Mouse (Mus musculus) small intestine, adult 2 months (tissue): ENCODE results near the gene Sema5a. TPM values are rescaled to one million over a fixed set of nuclear protein-coding genes. Genes with fewer than 3 reads are reported as not detected.

Source experiments
- H3K27ac ChIP-seq: fragments of 200-500 bp; 2 replicates; pipeline ENCODE4 v1.5.1; 2012; ENCODE audit warnings: low read depth, low read length, control low read depth, inconsistent platforms; ENCODE audit not compliant: insufficient read depth
- H3K27me3 ChIP-seq: fragments of 200-500 bp; 2 replicates; pipeline ENCODE4 v1.6.1; 2012; ENCODE audit warnings: mild to moderate bottlenecking, moderate library complexity, low read length, inconsistent platforms; ENCODE audit not compliant: control insufficient read depth, insufficient read depth
- H3K36me3 ChIP-seq: fragments of 200-500 bp; 2 replicates; pipeline ENCODE4 v1.6.1; 2012; ENCODE audit warnings: mild to moderate bottlenecking, low read length, control low read depth, inconsistent platforms; ENCODE audit not compliant: control insufficient read depth, insufficient read depth
- H3K4me1 ChIP-seq: fragments of 200-500 bp; 2 replicates; pipeline ENCODE4 v1.6.1; 2012; ENCODE audit warnings: low read length, inconsistent platforms, mixed read lengths; ENCODE audit not compliant: control insufficient read depth, insufficient read depth, insufficient read length
- H3K4me3 ChIP-seq: fragments of 200-500 bp; 2 replicates; pipeline ENCODE4 v1.5.1; 2012; ENCODE audit warnings: low read depth, mild to moderate bottlenecking, control low read depth, inconsistent platforms, low read length, moderate library complexity
- CTCF ChIP-seq: fragments of 200-500 bp; IDR thresholded peaks from 2 replicates; pipeline ENCODE4 v1.5.1; 2012; ENCODE audit warnings: low read depth, mild to moderate bottlenecking, control low read depth, inconsistent platforms, low read length, moderate library complexity, mixed read lengths; ENCODE audit not compliant: insufficient replicate concordance, insufficient read length; ENCODE audit errors: extremely low read depth
- POLR2A ChIP-seq: fragments of 200-500 bp; IDR thresholded peaks from 2 replicates; pipeline ENCODE4 v1.6.1; 2012; ENCODE audit warnings: low read depth, mild to moderate bottlenecking, control low read depth, inconsistent platforms, low read length, moderate library complexity
- WGBS: fragments of 180-500 bp; shearing (Covaris S2); methylation state at CpG from one replicate; pipeline ENCODE4 v1.1.7; 2018; 5-methylcytosine and 5-hydroxymethylcytosine counted together
- polyA plus RNA-seq: library from polyadenylated mRNA; depleted of rRNA; stranded (reverse); fragments of >200 nt; gene quantifications from 2 replicates; pipeline ENCODE4 v1.2.3, GENCODE M21; 2012

The Sema5a gene
- polyA plus RNA-seq, 1 experiment, result 18.7 TPM

GRCm38 (mm10) chr15:32542746-32543145, 298.1 kb downstream of the Sema5a start:
- WGBS, result 85% methylated on average over 1 of the region's 1 CpGs

GRCm38 (mm10) chr15:32543181-32543580, 298.6 kb downstream of the Sema5a start:
- 93% methylated on average over 3 of the region's 3 CpGs for WGBS
- no peaks in the 10 kb centered on the region for H3K27me3 ChIP-seq
- H3K36me3 ChIP-seq, result peaks cover 1% of the 10 kb centered on the region; the same call in 1 of the 2 replicates
- no peak overlapping the region for H3K4me3 ChIP-seq
- H3K4me1 ChIP-seq, result no peaks in the 10 kb centered on the region
- TF ChIP-seq CTCF (no peak), POLR2A (no peak)
- no peak overlapping the region for H3K27ac ChIP-seq

More at GRCm38 (mm10) chr15:32542746-32543145, 298.1 kb downstream of the Sema5a start:
- Histone ChIP-seq H3K27me3 (no peaks in the 10 kb centered on the region), H3K36me3 (peaks cover 1% of the 10 kb centered on the region; the same call in 1 of the 2 replicates), H3K4me3 (no peak overlapping the region), H3K4me1 (no peaks in the 10 kb centered on the region), H3K27ac (no peak overlapping the region)
- TF ChIP-seq CTCF (no peak), POLR2A (no peak)

- H3K4me3 ChIP-seq, result no peak overlapping the region
- TF ChIP-seq POLR2A (no peak), CTCF (no peak)
- no peaks in the 10 kb centered on the region for H3K4me1 ChIP-seq
- WGBS, result 70% methylated on average over 3 of the region's 3 CpGs
- H3K27me3 ChIP-seq, result no peaks in the 10 kb centered on the region
- no peaks in the 10 kb centered on the region for H3K36me3 ChIP-seq
- H3K27ac ChIP-seq, result no peak overlapping the region
Measured at GRCm38 (mm10) chr15:32545455-32545854, 300.8 kb downstream of the Sema5a start.

- TF ChIP-seq CTCF (no peak), POLR2A (no peak)
- Histone ChIP-seq H3K27ac (no peak overlapping the region), H3K36me3 (no peaks in the 10 kb centered on the region), H3K4me1 (no peaks in the 10 kb centered on the region), H3K27me3 (no peaks in the 10 kb centered on the region), H3K4me3 (no peak overlapping the region)
- 85% methylated on average over 7 of the region's 7 CpGs for WGBS
Measured at GRCm38 (mm10) chr15:32546746-32547145, 302.1 kb downstream of the Sema5a start.

- Histone ChIP-seq H3K4me3 (no peak overlapping the region), H3K27ac (no peak overlapping the region), H3K36me3 (no peaks in the 10 kb centered on the region; the same call in 1 of the 2 replicates), H3K27me3 (no peaks in the 10 kb centered on the region), H3K4me1 (peaks cover 2% of the 10 kb centered on the region; the same call in 1 of the 2 replicates)
- 80% methylated on average over 2 of the region's 2 CpGs for WGBS
- no peak for TF ChIP-seq CTCF
- TF ChIP-seq POLR2A, result no peak
Measured at GRCm38 (mm10) chr15:32558925-32559324, 314.3 kb downstream of the Sema5a start.

GRCm38 (mm10) chr15:32562600-32562999, 318.0 kb downstream of the Sema5a start:
- Histone ChIP-seq H3K4me3 (no peak overlapping the region), H3K36me3 (peaks cover 1% of the 10 kb centered on the region; the same call in 1 of the 2 replicates), H3K27me3 (no peaks in the 10 kb centered on the region), H3K4me1 (peaks cover 2% of the 10 kb centered on the region; the same call in 1 of the 2 replicates), H3K27ac (no peak overlapping the region)
- TF ChIP-seq POLR2A (no peak), CTCF (no peak)
- WGBS, result 29% methylated on average over 6 of the region's 6 CpGs

GRCm38 (mm10) chr15:32568181-32568857, 323.7 kb downstream of the Sema5a start:
- Histone ChIP-seq H3K36me3 (peaks cover 6% of the 10 kb centered on the region), H3K4me1 (no peaks in the 10 kb centered on the region), H3K27ac (no peak overlapping the region), H3K4me3 (no peak overlapping the region), H3K27me3 (no peaks in the 10 kb centered on the region)
- 93% methylated on average over 3 of the region's 3 CpGs for WGBS
- TF ChIP-seq POLR2A (no peak), CTCF (no peak)
